Mouse (Mus musculus) induced T-regulatory cell, adult 2 months (primary cell): Measurements from ENCODE around the gene Gm49601.

Source experiments
- DNase-seq: peaks from one replicate; pipeline ENCODE4 v3.0.0-alpha.2; 2012; ENCODE audit warnings: low read depth

The Gm49601 gene

DNA sequence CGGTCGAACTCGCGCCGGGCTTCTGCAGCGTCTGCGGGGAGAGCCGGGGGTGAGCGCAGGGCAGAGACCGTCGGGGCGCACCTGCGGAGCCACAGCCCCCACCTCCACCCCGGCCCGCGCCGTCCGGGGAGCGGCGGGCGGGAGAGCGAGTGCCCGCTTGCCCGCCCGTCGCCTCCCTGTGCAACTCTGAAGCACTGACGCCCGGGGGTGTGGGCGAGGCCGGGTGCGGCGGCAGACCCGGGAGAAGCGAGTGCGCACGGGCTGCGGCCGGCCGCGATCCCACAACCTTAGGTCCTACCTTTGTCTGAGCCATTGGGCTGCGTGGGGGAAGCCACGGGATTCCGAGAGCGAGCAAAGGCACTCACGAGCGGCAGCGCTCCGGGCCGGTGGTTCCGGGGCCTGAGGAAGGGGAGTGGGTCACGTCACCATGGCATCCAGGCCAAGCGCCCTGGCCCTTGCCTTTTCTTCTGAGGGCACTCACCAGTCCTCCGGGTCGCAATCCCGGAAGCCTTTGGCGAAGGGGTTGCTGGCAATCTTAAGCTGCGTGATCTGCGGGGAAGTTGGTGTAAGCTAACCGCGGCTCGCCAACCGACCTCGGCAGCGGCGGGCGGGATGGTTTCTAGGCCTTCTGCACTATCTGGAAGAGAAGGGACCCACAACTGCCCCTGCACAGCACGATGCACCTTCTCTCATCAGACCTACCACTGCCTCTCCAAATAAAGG lies 43.6 kb downstream of the Gm49601 start:
- no peak for DNase-seq

DNA sequence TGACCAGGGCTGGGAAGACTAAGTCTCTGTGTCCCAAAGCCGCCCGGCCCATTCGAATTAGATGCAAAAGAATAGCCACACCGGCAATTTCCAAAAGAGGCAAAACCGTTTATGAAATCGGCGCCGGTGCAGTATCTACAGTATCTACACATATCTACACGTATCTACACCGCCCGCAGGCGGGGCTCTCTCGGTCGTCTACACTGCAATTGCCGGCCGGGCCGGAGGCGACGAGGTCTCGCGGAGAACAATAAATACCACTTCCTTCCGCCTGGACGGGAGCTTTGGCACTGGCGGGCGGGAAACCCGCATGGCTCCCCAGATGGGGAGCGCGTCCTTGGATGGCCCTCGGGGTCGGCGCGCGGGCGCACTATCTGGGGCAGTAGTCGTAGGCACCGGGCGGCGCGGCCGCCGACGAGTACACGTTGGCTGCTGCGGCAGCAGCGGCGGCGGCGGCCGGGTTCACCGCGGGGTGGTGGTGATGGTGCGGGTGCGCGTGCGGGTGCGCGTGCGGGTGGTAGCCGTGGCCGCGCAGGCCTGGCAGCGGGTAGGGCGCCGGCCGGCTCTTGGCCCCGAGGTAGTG lies 44.5 kb downstream of the Gm49601 start:
- peak; percentile 29 for DNase-seq

DNA sequence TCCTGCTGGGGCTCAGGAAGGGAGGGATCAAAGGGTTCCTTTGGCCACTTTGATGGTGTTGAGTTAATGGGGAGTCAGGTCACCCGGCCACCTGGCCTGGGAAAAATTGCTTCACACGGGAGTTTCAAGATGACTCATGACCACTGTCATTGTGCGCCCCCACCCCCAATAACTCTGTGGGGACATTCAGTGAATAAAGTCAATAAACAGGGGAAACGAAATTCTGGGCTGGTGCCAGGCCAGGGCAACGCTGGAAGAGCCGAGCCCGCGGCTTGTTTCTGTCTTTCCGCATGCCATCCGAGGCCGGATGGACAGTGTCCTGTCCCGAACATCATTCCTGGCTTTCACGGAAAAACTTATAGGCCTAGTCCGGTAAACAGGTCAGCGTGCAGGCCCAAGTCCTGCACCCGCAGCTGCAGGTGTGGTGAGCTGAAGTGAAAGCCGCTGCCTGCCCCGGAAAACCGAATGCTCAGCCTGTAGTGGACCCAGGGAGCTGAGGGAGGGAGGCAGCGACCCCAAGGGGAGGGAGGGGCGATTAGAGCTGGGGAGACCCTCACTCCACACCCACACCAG lies 45.1 kb downstream of the Gm49601 start:
- DNase-seq: no peak

DNA sequence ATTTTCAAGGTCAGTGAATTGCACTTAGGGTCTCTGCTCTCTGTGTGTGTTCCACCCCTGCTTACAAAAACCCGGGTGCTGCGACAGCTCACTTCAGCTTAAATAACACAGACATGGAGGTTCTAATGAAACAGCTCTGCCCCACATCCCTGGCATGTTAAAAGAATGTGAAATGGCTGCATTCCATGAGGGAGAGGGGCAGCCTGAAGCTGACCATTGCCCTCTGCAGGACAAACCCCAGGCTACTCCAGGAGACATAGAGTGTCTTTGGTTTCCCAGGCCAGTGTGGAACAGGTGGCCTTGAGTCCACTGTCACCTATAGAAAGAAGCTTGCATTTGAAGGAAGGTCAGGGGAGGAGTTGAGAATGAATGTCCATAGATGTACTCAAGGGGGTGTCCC lies 45.8 kb downstream of the Gm49601 start:
- DNase-seq: no peak

DNA sequence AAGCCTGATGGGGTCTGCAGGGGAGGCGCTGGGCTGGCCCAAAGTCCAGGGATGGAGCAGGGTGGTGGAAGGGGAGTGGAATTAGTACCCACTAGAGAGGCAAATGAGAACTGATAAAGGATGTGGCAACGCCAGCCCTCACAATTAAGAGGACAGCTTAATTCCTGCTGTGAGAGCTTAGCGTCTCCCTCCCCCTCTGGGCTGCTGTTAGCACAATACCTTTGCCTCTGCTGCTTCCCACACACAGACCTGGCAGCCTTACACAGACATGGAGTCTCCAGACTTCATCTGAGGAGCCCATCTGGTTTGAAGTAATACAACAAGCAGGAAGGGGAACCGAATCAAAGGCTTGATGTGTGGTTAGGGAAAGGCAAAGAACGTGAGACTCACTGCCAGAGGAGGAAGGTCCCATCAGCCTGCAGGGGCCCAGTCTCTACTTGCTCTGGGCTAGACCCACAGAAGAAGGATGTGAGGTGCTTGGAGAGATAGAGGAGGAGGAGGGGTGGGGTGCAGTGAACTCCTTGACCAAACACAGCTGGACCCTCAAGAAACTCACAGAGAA lies 48.5 kb downstream of the Gm49601 start:
- DNase-seq: no peak

GRCm38 (mm10) chr16:18577071-18577470 lies 49.2 kb downstream of the Gm49601 start:
- DNase-seq: no peak

GRCm38 (mm10) chr16:18574196-18574595 lies 52.0 kb downstream of the Gm49601 start:
- DNase-seq: no peak
